Mouse (Mus musculus) regulatory T cell (primary cell): ENCODE measurements around the gene Mup12.
"Not testable (repeated sequence)": the region's sequence is repeated elsewhere in the genome, so short reads cannot be mapped to it uniquely, and the experiment has no call there.

Experiments used
- in situ Hi-C: fragments of 300-600 bp; cut with MboI, MseI; formaldehyde crosslinking; loops from one replicate; pipeline ENCODE4 v1.15.1; 2025; ENCODE audit warnings: high pct_unique_total_duplicates

Gene Mup12

DNA sequence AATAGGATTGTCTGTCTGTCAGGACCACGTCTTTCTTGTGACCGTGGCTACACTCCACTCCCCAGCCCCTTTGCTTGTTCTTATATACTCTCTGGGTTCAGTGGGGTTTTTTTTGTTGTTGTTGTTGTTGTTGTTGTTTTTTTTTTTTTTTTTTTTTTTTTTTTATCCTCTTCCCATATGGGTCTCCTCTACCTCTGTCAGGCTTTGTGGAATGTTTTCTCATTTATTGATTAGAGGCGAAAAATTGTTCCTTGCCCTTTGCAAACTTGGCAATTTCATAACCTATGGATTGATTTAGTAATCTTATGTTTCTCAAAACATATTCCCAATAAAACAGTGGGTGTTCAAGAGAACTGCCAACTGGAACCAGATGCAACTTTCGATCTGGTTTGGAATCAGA, at the start of gene Mup12:
Mup12 (minus strand) TSS at position 101 of the 400 bp plus-strand sequence.
- in situ Hi-C loops: not testable (repeated sequence)
